9 mouse cellular contexts compared by ENCODE assay signal in genomic region chr16:32507407-32507806, GRCm38 (mm10). TPM values are rescaled to one million over a fixed set of nuclear protein-coding genes. Genes with fewer than 3 reads are reported as not detected.
DNase-seq lines count a peak whose midpoint lies in the region; ATAC-seq and TF ChIP-seq lines count a peak whose summit lies in the region.
"Had no signal": no experiment of that assay in that cellular context is flagged by ENCODE, and none has a peak within 500 bp of the region (broad histone marks: within the 10 kb centered on the region; RNA-seq: fewer than 3 reads in every experiment).

No protein-coding gene starts in this region.

- 19% methylated on average over 9 of the region's 9 CpGs for WGBS in heart, embryonic 12.5 days
- WGBS in liver, embryonic 14.5 days (ENCODE audit: insufficient replicate concordance), result 12% methylated on average over 9 of the region's 9 CpGs
- WGBS in hindbrain, embryonic 13.5 days, result 23% methylated on average over 9 of the region's 9 CpGs

- TF ChIP-seq CTCF in cortical plate, adult 2 months (IDR thresholded peaks at IDR 0.05; ENCODE audit: extremely low read depth, insufficient read depth, low read length), result peak; percentile 94
- TF ChIP-seq CTCF in liver, embryonic 14.5 days (IDR thresholded peaks at IDR 0.05; ENCODE audit: low read depth), result peak; percentile 100

- peak; percentile 79 for TF ChIP-seq EP300 in liver, embryonic 14.5 days (IDR thresholded peaks at IDR 0.05; ENCODE audit: low read depth)

- H3K9ac ChIP-seq in heart, embryonic 12.5 days, result no peak overlapping the region
- H3K9ac ChIP-seq in liver, embryonic 14.5 days (replicated peaks), result peak overlapping the region; percentile 87
- no peak overlapping the region for H3K9ac ChIP-seq in hindbrain, embryonic 13.5 days

- no peaks in the 10 kb centered on the region for H3K4me1 ChIP-seq in cortical plate, adult 2 months (ENCODE audit: control insufficient read depth, insufficient read depth, low read length)
- H3K4me1 ChIP-seq in heart, embryonic 12.5 days (replicated peaks), result peaks cover 42% of the 10 kb centered on the region
- H3K4me1 ChIP-seq in liver, embryonic 14.5 days (replicated peaks; ENCODE audit: control insufficient read depth in 2 of 2, insufficient read depth in 2 of 2, low read length in 1 of 2), result peaks cover 50 to 52% of the 10 kb centered on the region in 2 experiments
- peaks cover 9% of the 10 kb centered on the region for H3K4me1 ChIP-seq in hindbrain, embryonic 13.5 days (replicated peaks)

- DNase-seq in left cerebral cortex, adult 18-20 months (ENCODE audit: low spot score in 2 of 2), result peak; percentile 63 to 73
- no peak for DNase-seq in left cerebral cortex, adult 11 months (ENCODE audit: low spot score)
- peak; percentile 83 for DNase-seq in R1 (ENCODE audit: low read depth, low spot score)
- DNase-seq in liver, embryonic 14.5 days (ENCODE audit: low read depth in 3 of 3, low spot score in 3 of 3), result peak; percentile 87 to 91 (median 89)
- DNase-seq in right cerebral cortex, postnatal 14 days, result peak; percentile 64

- H3K9me3 ChIP-seq in heart, embryonic 12.5 days (replicated peaks), result no peaks in the 10 kb centered on the region
- H3K9me3 ChIP-seq in liver, embryonic 14.5 days (ENCODE audit: control insufficient read depth, low read length), result no peaks in the 10 kb centered on the region
- H3K9me3 ChIP-seq in hindbrain, embryonic 13.5 days, result no peaks in the 10 kb centered on the region

- peaks cover 16% of the 10 kb centered on the region for H3K27me3 ChIP-seq in heart, embryonic 12.5 days (replicated peaks)
- H3K27me3 ChIP-seq in liver, embryonic 14.5 days (ENCODE audit: control insufficient read depth, insufficient read depth, low read length), result no peaks in the 10 kb centered on the region
- no peaks in the 10 kb centered on the region for H3K27me3 ChIP-seq in hindbrain, embryonic 13.5 days

- peak; percentile 54 for ATAC-seq in heart, embryonic 12.5 days (ENCODE audit: insufficient number of reproducible peaks, low FRiP score)
- ATAC-seq in liver, embryonic 14.5 days (ENCODE audit: insufficient read depth), result peak; percentile 7
- no peak for ATAC-seq in hindbrain, embryonic 13.5 days (ENCODE audit: low FRiP score)

- no peak overlapping the region for H3K27ac ChIP-seq in cortical plate, adult 2 months (ENCODE audit: insufficient read depth, low read length)
- no peak overlapping the region for H3K27ac ChIP-seq in heart, embryonic 12.5 days (ENCODE audit: poor library complexity, severe bottlenecking)
- H3K27ac ChIP-seq in liver, embryonic 14.5 days, result peak overlapping the region; percentile 100
- no peak overlapping the region for H3K27ac ChIP-seq in hindbrain, embryonic 13.5 days

- TF ChIP-seq POLR2A in cortical plate, adult 2 months (IDR thresholded peaks at IDR 0.05; ENCODE audit: extremely low read depth, insufficient read depth, low read length), result no peak

- no peaks in the 10 kb centered on the region for H3K36me3 ChIP-seq in heart, embryonic 12.5 days
- H3K36me3 ChIP-seq in liver, embryonic 14.5 days (replicated peaks; ENCODE audit: control insufficient read depth, insufficient read depth, low read depth), result no peaks in the 10 kb centered on the region
- no peaks in the 10 kb centered on the region for H3K36me3 ChIP-seq in hindbrain, embryonic 13.5 days

- 0 out of 2 replicates have a peak overlapping the region, but pooled peaks have one; percentile 9 for H3K4me2 ChIP-seq in heart, embryonic 12.5 days
- H3K4me2 ChIP-seq in liver, embryonic 14.5 days (ENCODE audit: low read depth), result peak overlapping the region; percentile 96
- H3K4me2 ChIP-seq in hindbrain, embryonic 13.5 days, result no peak overlapping the region

- H3K4me3 ChIP-seq in cortical plate, adult 2 months (ENCODE audit: insufficient read depth, low read length), result no peak overlapping the region
- H3K4me3 ChIP-seq in heart, embryonic 12.5 days, result no peak overlapping the region
- H3K4me3 ChIP-seq in liver, embryonic 14.5 days (ENCODE audit: insufficient read depth in 1 of 2, low read depth in 2 of 2, low read length in 2 of 2), result peak overlapping the region; percentile 49 to 59
- H3K4me3 ChIP-seq in hindbrain, embryonic 13.5 days, result no peak overlapping the region

RNA-seq across cellular contexts. Expression of gene Zdhhc19, which starts 11.3 kb away (rescaled TPM):
- not detected for total RNA-seq in left cerebral cortex, adult 18-20 months (2021)
- polyA plus RNA-seq in cortical plate, adult 2 months (2012; rRNA removed), result not detected in 2 replicates
- not detected in 2 replicates for polyA plus RNA-seq in heart, embryonic 12.5 days (2016; fragmentation: Nextera tagmentation; extraction: Ambion mirVana)
- not detected in 2 replicates for polyA plus RNA-seq in liver, embryonic 14.5 days (2012; rRNA removed)
- not detected in 2 replicates for polyA plus RNA-seq in liver, embryonic 14.5 days (2014; fragmentation: Nextera tagmentation; extraction: Ambion mirVana)
- 0.35 TPM in 1 of 2 replicates, not detected in the other for polyA plus RNA-seq in hindbrain, embryonic 13.5 days (2015; fragmentation: Nextera tagmentation; extraction: Ambion mirVana)
- polyA plus RNA-seq: lung, embryonic 16.5 days had no signal

RNA-seq across cellular contexts. Expression of gene Slc51a, which starts 19.7 kb away (rescaled TPM):
- total RNA-seq in left cerebral cortex, adult 18-20 months (2021), result not detected
- 0.04 TPM in 1 of 2 replicates, not detected in the other for polyA plus RNA-seq in cortical plate, adult 2 months (2012; rRNA removed)
- polyA plus RNA-seq in heart, embryonic 12.5 days (2016; fragmentation: Nextera tagmentation; extraction: Ambion mirVana), result 2.1 and 2.9 TPM in 2 replicates
- 0.16 and 0.25 TPM in 2 replicates for polyA plus RNA-seq in liver, embryonic 14.5 days (2012; rRNA removed)
- 1.1 and 1.2 TPM in 2 replicates for polyA plus RNA-seq in liver, embryonic 14.5 days (2014; fragmentation: Nextera tagmentation; extraction: Ambion mirVana)
- polyA plus RNA-seq in hindbrain, embryonic 13.5 days (2015; fragmentation: Nextera tagmentation; extraction: Ambion mirVana), result 0.13 and 0.26 TPM in 2 replicates

Comparison
In these comparisons a context has a peak if more than half of its experiments do, and no peak if none do; other contexts are left out.
1. H3K4me3 ChIP-seq: peak in liver, embryonic 14.5 days (2 of 2); none in cortical plate, adult 2 months (single experiment), heart, embryonic 12.5 days (single experiment) and hindbrain, embryonic 13.5 days (single experiment).